Mouse (Mus musculus): Measurements from ENCODE around the gene Abhd11.

GRCm38 (mm10) chr5:134983771-134984170, 25.2 kb upstream of the Abhd11 start:
- TF ChIP-seq CTCF (IDR thresholded peaks at IDR 0.05; ENCODE audit: borderline replicate concordance, insufficient read depth, low read length): no peak
- no peak for TF ChIP-seq POLR2A (IDR thresholded peaks at IDR 0.05; ENCODE audit: low read depth, low read length)
